Mouse (Mus musculus): ENCODE results near the gene Il19.

GRCm38 (mm10) chr1:130979455-130979854 is 39.5 kb upstream of the Il19 start:
- TF ChIP-seq CTCF (IDR thresholded peaks at IDR 0.05; ENCODE audit: low read depth, low read length) (peak; percentile 35), POLR2A (IDR thresholded peaks at IDR 0.05; ENCODE audit: insufficient read depth, low read length) (no peak), EP300 (IDR thresholded peaks at IDR 0.05; ENCODE audit: insufficient read depth, low read depth, low read length) (no peak)
